In the genomic region with DNA sequence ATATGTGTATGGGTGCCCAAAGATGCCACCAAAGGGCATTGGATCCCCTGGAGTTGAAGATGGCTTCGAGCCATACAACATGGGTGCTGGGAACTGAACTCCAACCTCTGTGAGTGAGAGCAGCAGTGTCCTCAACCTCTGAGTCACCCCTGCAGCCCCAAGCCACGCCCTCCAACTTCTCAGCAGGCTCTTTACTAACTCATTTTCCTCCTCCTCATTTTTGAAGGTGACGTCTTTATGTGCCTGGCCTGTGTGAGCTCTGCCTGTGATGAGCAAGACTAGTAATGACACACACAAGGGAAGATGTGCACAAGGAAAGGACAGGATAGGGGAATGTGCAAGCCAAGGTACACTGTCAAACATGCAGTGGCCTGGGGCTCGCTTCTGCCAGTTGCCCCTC, we compare ENCODE assay signal across 26 mouse cellular contexts. TPM values are rescaled to one million over a fixed set of nuclear protein-coding genes. Genes with fewer than 3 reads are reported as not detected.
A peak's percentile ranks its signal among the peaks of the same experiment; 100 is the strongest.
DNase-seq lines count a peak whose midpoint lies in the region; ATAC-seq and TF ChIP-seq lines count a peak whose summit lies in the region.
"Had no signal": no experiment of that assay in that cellular context is flagged by ENCODE, and none has a peak within 500 bp of the region (broad histone marks: within the 10 kb centered on the region; RNA-seq: fewer than 3 reads in every experiment).

No protein-coding gene starts in this region.

- H3K9ac ChIP-seq in forebrain, embryonic 12.5 days, result no peak overlapping the region
- H3K9ac ChIP-seq in midbrain, postnatal 0 days (replicated peaks; ENCODE audit: low read length, poor library complexity, severe bottlenecking), result no peak overlapping the region
- H3K9ac ChIP-seq: embryonic facial prominence, embryonic 15.5 days; heart, embryonic 15.5 days; hindbrain, embryonic 14.5 days had no signal

- ATAC-seq in forebrain, embryonic 12.5 days (ENCODE audit: low FRiP score), result no peak
- ATAC-seq in CD4-positive, CD25-positive, alpha-beta regulatory T cell, adult 4 months, result peak; percentile 48
- ATAC-seq in activated CD4-positive, CD25-positive, alpha-beta regulatory T cell, adult 4 months, result peak; percentile 37
- ATAC-seq in midbrain, postnatal 0 days (ENCODE audit: low FRiP score), result no peak
- ATAC-seq: forebrain, embryonic 16.5 days; intestine, postnatal 0 days had no signal

- DNase-seq in forebrain, embryonic 10.5 days (ENCODE audit: extremely low spot score, low spot score), result no peak
- peak; percentile 56 for DNase-seq in 3T3-L1 (ENCODE audit: low read depth, low spot score)
- no peak for DNase-seq in heart, postnatal 36 days
- DNase-seq in midbrain, postnatal 0 days (ENCODE audit: low spot score), result no peak
- no peak for DNase-seq in left cerebral cortex, adult 2 months (ENCODE audit: extremely low spot score in 1 of 2, low spot score in 2 of 2)
- DNase-seq: adrenal gland, adult 8-10 months; B cell, adult 2 months; cerebellum, adult 11 months; cerebellum, adult 9-10 months; cerebellum, postnatal 36 days; gastrocnemius, postnatal 14 days; heart, adult 2 months; heart, postnatal 14 days; kidney, adult 8-10 months had no signal

- no peak for TF ChIP-seq CTCF in midbrain, postnatal 0 days (IDR thresholded peaks at IDR 0.05)
- TF ChIP-seq CTCF in left cerebral cortex, adult 2 months (IDR thresholded peaks at IDR 0.05), result no peak

- H3K27ac ChIP-seq in forebrain, embryonic 10.5 days, result peak overlapping the region; percentile 3; the same call in 1 of the 2 replicates
- H3K27ac ChIP-seq in forebrain, embryonic 12.5 days, result no peak overlapping the region
- no peak overlapping the region for H3K27ac ChIP-seq in midbrain, postnatal 0 days (ENCODE audit: low read depth, low read length)
- H3K27ac ChIP-seq in left cerebral cortex, adult 2 months, result no peak overlapping the region
- H3K27ac ChIP-seq: embryonic facial prominence, embryonic 15.5 days; heart, adult 2 months; heart, embryonic 15.5 days; hindbrain, embryonic 14.5 days had no signal

- peaks cover 10% of the 10 kb centered on the region for H3K36me3 ChIP-seq in forebrain, embryonic 10.5 days (replicated peaks)
- H3K36me3 ChIP-seq in forebrain, embryonic 12.5 days (replicated peaks), result no peaks in the 10 kb centered on the region
- H3K36me3 ChIP-seq in midbrain, postnatal 0 days (ENCODE audit: insufficient read depth, low read length), result no peaks in the 10 kb centered on the region
- H3K36me3 ChIP-seq: embryonic facial prominence, embryonic 15.5 days; G1E; heart, embryonic 15.5 days had no signal

- peaks cover 59% of the 10 kb centered on the region for H3K4me1 ChIP-seq in forebrain, embryonic 10.5 days
- H3K4me1 ChIP-seq in forebrain, embryonic 12.5 days, result peaks cover 76% of the 10 kb centered on the region
- H3K4me1 ChIP-seq in midbrain, postnatal 0 days (ENCODE audit: insufficient read depth, low read length), result peaks cover 12% of the 10 kb centered on the region

- no peak overlapping the region for H3K4me2 ChIP-seq in forebrain, embryonic 12.5 days
- H3K4me2 ChIP-seq in midbrain, postnatal 0 days (ENCODE audit: low read depth, low read length, poor library complexity, severe bottlenecking), result no peak overlapping the region
- H3K4me2 ChIP-seq: embryonic facial prominence, embryonic 15.5 days; heart, embryonic 11.5 days; heart, embryonic 15.5 days; hindbrain, embryonic 14.5 days had no signal

- WGBS in forebrain, embryonic 10.5 days, result 93% methylated on average over 4 of the region's 4 CpGs
- WGBS in forebrain, embryonic 12.5 days, result 82% methylated on average over 4 of the region's 4 CpGs
- 98% methylated on average over 4 of the region's 4 CpGs for WGBS in midbrain, postnatal 0 days

- H3K9me3 ChIP-seq in forebrain, embryonic 10.5 days, result no peaks in the 10 kb centered on the region
- no peaks in the 10 kb centered on the region for H3K9me3 ChIP-seq in forebrain, embryonic 12.5 days
- no peaks in the 10 kb centered on the region for H3K9me3 ChIP-seq in midbrain, postnatal 0 days (ENCODE audit: low read length)
- H3K9me3 ChIP-seq: embryonic facial prominence, embryonic 15.5 days; heart, embryonic 15.5 days; hindbrain, embryonic 10.5 days had no signal

- no peaks in the 10 kb centered on the region for H3K27me3 ChIP-seq in forebrain, embryonic 10.5 days (ENCODE audit: poor library complexity, severe bottlenecking)
- no peaks in the 10 kb centered on the region for H3K27me3 ChIP-seq in forebrain, embryonic 12.5 days
- no peaks in the 10 kb centered on the region; the same call in 1 of the 2 replicates for H3K27me3 ChIP-seq in midbrain, postnatal 0 days (ENCODE audit: insufficient read depth, low read length)
- H3K27me3 ChIP-seq: embryonic facial prominence, embryonic 15.5 days; heart, embryonic 15.5 days had no signal

- intact Hi-C loops in heart, postnatal 36 days (cut with DNase I), result no loop called here
- intact Hi-C loops in left cerebral cortex, adult 2 months (cut with DNase I), result no loop called here

- H3K4me3 ChIP-seq in forebrain, embryonic 10.5 days, result no peak overlapping the region
- H3K4me3 ChIP-seq in forebrain, embryonic 12.5 days (replicated peaks), result no peak overlapping the region
- H3K4me3 ChIP-seq in midbrain, postnatal 0 days (ENCODE audit: low read depth, low read length), result no peak overlapping the region
- no peak overlapping the region for H3K4me3 ChIP-seq in left cerebral cortex, adult 2 months
- H3K4me3 ChIP-seq: embryonic facial prominence, embryonic 15.5 days; erythroblast, embryonic 14.5 days; heart, adult 2 months; heart, embryonic 15.5 days; hindbrain, embryonic 10.5 days had no signal

RNA-seq across cellular contexts. Expression of a gene that starts 28.0 kb away (rescaled TPM):
- polyA plus RNA-seq in forebrain, embryonic 10.5 days (2016; fragmentation: Nextera tagmentation; extraction: Ambion mirVana), result 40.7 and 40.9 TPM in 2 replicates
- 62.5 and 71.8 TPM in 2 replicates for polyA plus RNA-seq in forebrain, embryonic 12.5 days (2016; fragmentation: Nextera tagmentation; extraction: Ambion mirVana)
- 10 to 100 TPM; 18.5 to 18.7 TPM for polyA plus RNA-seq in CD4-positive, CD25-positive, alpha-beta regulatory T cell, adult 4 months (2017; shearing (Covaris generic))
- polyA plus RNA-seq in activated CD4-positive, CD25-positive, alpha-beta regulatory T cell, adult 4 months (2017; shearing (Covaris generic)), result 10 to 100 TPM; 18.2 to 20.1 TPM
- 10 to 100 TPM; 32.1 to 34.2 TPM for total RNA-seq in heart, postnatal 36 days (2021)
- 51.3 and 80.9 TPM in 2 replicates for total RNA-seq in midbrain, postnatal 0 days (2014; rRNA removed)
- polyA plus RNA-seq in midbrain, postnatal 0 days (2015; fragmentation: Nextera tagmentation; extraction: Ambion mirVana), result 65.4 and 66.4 TPM in 2 replicates
- 10 to 100 TPM; 53.0 to 58.8 TPM for total RNA-seq in left cerebral cortex, adult 2 months (2021)
- total RNA-seq: G1E had no signal
- polyA plus RNA-seq: G1E had no signal

Comparison
In these comparisons a context has a peak if more than half of its experiments do, and no peak if none do; other contexts are left out.
1. ATAC-seq: peak in CD4-positive, CD25-positive, alpha-beta regulatory T cell, adult 4 months (single experiment) and activated CD4-positive, CD25-positive, alpha-beta regulatory T cell, adult 4 months (single experiment); none in forebrain, embryonic 12.5 days (single experiment) and midbrain, postnatal 0 days (single experiment).